Mouse (Mus musculus) lung, postnatal 0 days (tissue): ENCODE data around the gene Trp53. TPM values are rescaled to one million over a fixed set of nuclear protein-coding genes. Genes with fewer than 3 reads are reported as not detected.

Experiments
- ATAC-seq: fragments of 200-750 bp; cut with Nextera tagmentation; 2 replicates; pipeline ENCODE4 v1.8.0; 2017; ENCODE audit warnings: moderate library complexity
- DNase-seq: peaks from one replicate; pipeline ENCODE4 v3.0.0-alpha.2; 2016; ENCODE audit warnings: low spot score
- H3K27ac ChIP-seq: fragments of 300-500 bp; sonication (generic); 2 replicates; pipeline ENCODE4 v1.5.1; 2014; ENCODE audit warnings: antibody characterized with exemption, mild to moderate bottlenecking, low read length, mixed read lengths
- H3K27me3 ChIP-seq: fragments of 300-500 bp; sonication (generic); replicated peaks from 2 replicates; pipeline ENCODE4 v1.6.1; 2014; ENCODE audit warnings: low read length, mixed read lengths; ENCODE audit not compliant: insufficient read depth
- H3K36me3 ChIP-seq: fragments of 300-500 bp; sonication (generic); 2 replicates; pipeline ENCODE4 v1.6.1; 2014; ENCODE audit warnings: low read length, mixed read lengths; ENCODE audit not compliant: insufficient read depth
- H3K4me1 ChIP-seq: fragments of 300-500 bp; sonication (generic); 2 replicates; pipeline ENCODE4 v1.6.1; 2014; ENCODE audit warnings: antibody characterized with exemption, low read depth, low read length, mixed read lengths; ENCODE audit not compliant: insufficient read depth
- H3K4me2 ChIP-seq: fragments of 300-500 bp; sonication (generic); replicated peaks from 2 replicates; pipeline ENCODE4 v1.6.1; 2014; ENCODE audit warnings: low read depth, mild to moderate bottlenecking, low read length, moderate library complexity, mixed read lengths
- H3K4me3 ChIP-seq: fragments of 300-500 bp; sonication (generic); 2 replicates; pipeline ENCODE4 v1.5.1; 2014; ENCODE audit warnings: low read depth, low read length
- H3K9ac ChIP-seq: fragments of 300-500 bp; sonication (generic); replicated peaks from 2 replicates; pipeline ENCODE4 v1.6.1; 2014; ENCODE audit warnings: low read depth, mild to moderate bottlenecking
- H3K9me3 ChIP-seq: fragments of 300-500 bp; sonication (generic); 2 replicates; pipeline ENCODE4 v1.6.1; 2016; ENCODE audit warnings: low read length, mixed read lengths
- CTCF ChIP-seq: IDR thresholded peaks from 2 replicates; pipeline ENCODE4 v1.5.1; 2016; ENCODE audit warnings: antibody characterized with exemption, mild to moderate bottlenecking
- EP300 ChIP-seq: IDR thresholded peaks from 2 replicates; pipeline ENCODE4 v1.6.1; 2016; ENCODE audit warnings: antibody characterized with exemption, mild to moderate bottlenecking, control low read depth
- WGBS: fragments of 180-500 bp; shearing (Covaris S2); extraction: QIAGEN DNeasy Blood & Tissue Kit; methylation state at CpG from one replicate; pipeline ENCODE4 v1.1.7; 2014; 5-methylcytosine and 5-hydroxymethylcytosine counted together
- polyA plus RNA-seq: library from polyadenylated mRNA; unstranded; fragments of >200 nt; fragmentation: Nextera tagmentation; extraction: Ambion mirVana; gene quantifications from 2 replicates; pipeline ENCODE4 v1.2.1, GENCODE M21; 2015

Gene Trp53
- polyA plus RNA-seq, 1 experiment from 2014 or later = 39.8 TPM

- no peaks in the 10 kb centered on the region for H3K9me3 ChIP-seq
- H3K27me3 ChIP-seq = 0 out of 2 replicates have a peak, but pooled peaks cover 4% of the 10 kb centered on the region
- no peak overlapping the region for H3K9ac ChIP-seq
- H3K4me2 ChIP-seq = no peak overlapping the region
- no peak for DNase-seq
- H3K36me3 ChIP-seq = no peaks in the 10 kb centered on the region
- TF ChIP-seq CTCF (no peak), EP300 (no peak)
- peaks cover 23% of the 10 kb centered on the region; the same call in 1 of the 2 replicates for H3K4me1 ChIP-seq
- WGBS = 46% methylated on average over 3 of the region's 3 CpGs
- H3K27ac ChIP-seq = no peak overlapping the region
- ATAC-seq = no peak
- no peak overlapping the region for H3K4me3 ChIP-seq
Observed at GRCm38 (mm10) chr11:69601768-69602167, 21.6 kb downstream of the Trp53 start.

- Histone ChIP-seq H3K4me2 (no peak overlapping the region), H3K9me3 (no peaks in the 10 kb centered on the region), H3K4me1 (peaks cover 23% of the 10 kb centered on the region; the same call in 1 of the 2 replicates), H3K9ac (no peak overlapping the region), H3K27me3 (0 out of 2 replicates have a peak, but pooled peaks cover 4% of the 10 kb centered on the region), H3K4me3 (no peak overlapping the region), H3K27ac (no peak overlapping the region), H3K36me3 (no peaks in the 10 kb centered on the region)
- WGBS = 76% methylated on average over 8 of the region's 8 CpGs
- no peak for DNase-seq
- TF ChIP-seq CTCF (no peak), EP300 (no peak)
- ATAC-seq = no peak
Observed at GRCm38 (mm10) chr11:69603516-69603915, 23.4 kb downstream of the Trp53 start.

GRCm38 (mm10) chr11:69604347-69604746 lies 24.2 kb downstream of the Trp53 start:
- no peak for ATAC-seq
- Histone ChIP-seq H3K27ac (no peak overlapping the region), H3K36me3 (no peaks in the 10 kb centered on the region), H3K4me3 (peak overlapping the region; percentile 53), H3K9me3 (no peaks in the 10 kb centered on the region), H3K4me2 (peak overlapping the region; percentile 96), H3K27me3 (0 out of 2 replicates have a peak, but pooled peaks cover 4% of the 10 kb centered on the region), H3K9ac (no peak overlapping the region), H3K4me1 (peaks cover 23% of the 10 kb centered on the region; the same call in 1 of the 2 replicates)
- whole genome bisulfite sequencing = 62% methylated on average over 3 of the region's 3 CpGs
- TF ChIP-seq CTCF (no peak), EP300 (no peak)
- no peak for DNase-seq

- Histone ChIP-seq H3K36me3 (no peaks in the 10 kb centered on the region), H3K9ac (peak overlapping the region; percentile 30; the same call in 1 of the 2 replicates), H3K4me3 (peak overlapping the region; percentile 53), H3K4me2 (peak overlapping the region; percentile 96), H3K4me1 (peaks cover 18% of the 10 kb centered on the region; the same call in 1 of the 2 replicates), H3K27me3 (0 out of 2 replicates have a peak, but pooled peaks cover 4% of the 10 kb centered on the region), H3K9me3 (no peaks in the 10 kb centered on the region), H3K27ac (peak overlapping the region; percentile 16; the same call in 1 of the 2 replicates)
- DNase-seq = peak; percentile 34
- ATAC-seq = peak; percentile 23
- TF ChIP-seq CTCF (no peak), EP300 (no peak)
- 2% methylated on average over 62 of the region's 73 CpGs for WGBS
Observed at GRCm38 (mm10) chr11:69604795-69605664, 24.9 kb downstream of the Trp53 start.

- H3K4me1 ChIP-seq = peaks cover 13% of the 10 kb centered on the region; the same call in 1 of the 2 replicates
- DNase-seq (peak; percentile 88), ATAC-seq (peak; percentile 93)
- H3K36me3 ChIP-seq = no peaks in the 10 kb centered on the region
- peak within 1 kb of the TSS; percentile 96 for H3K4me2 ChIP-seq
- H3K27ac ChIP-seq = peak within 1 kb of the TSS; percentile 16; the same call in 1 of the 2 replicates
- WGBS = 4% methylated on average over 31 of the region's 32 CpGs
- TF ChIP-seq CTCF = no peak
- no peak for TF ChIP-seq EP300
- H3K9ac ChIP-seq = peak within 1 kb of the TSS; percentile 30; the same call in 1 of the 2 replicates
- peak within 1 kb of the TSS; percentile 53 for H3K4me3 ChIP-seq
- H3K27me3 ChIP-seq = 0 out of 2 replicates have a peak, but pooled peaks cover 4% of the 10 kb centered on the region
- no peaks in the 10 kb centered on the region for H3K9me3 ChIP-seq
Observed at GRCm38 (mm10) chr11:69605726-69606490, 25.7 kb downstream of the Trp53 start, which contains the start of gene Atp1b2. TSS of gene Atp1b2 (minus strand) at chr11:69605942.

- Histone ChIP-seq H3K27ac (no peak overlapping the region), H3K9ac (no peak overlapping the region), H3K4me1 (peaks cover 13% of the 10 kb centered on the region; the same call in 1 of the 2 replicates), H3K4me2 (peak overlapping the region; percentile 96), H3K4me3 (peak overlapping the region; percentile 53; the same call in 1 of the 2 replicates), H3K9me3 (no peaks in the 10 kb centered on the region), H3K36me3 (no peaks in the 10 kb centered on the region), H3K27me3 (0 out of 2 replicates have a peak, but pooled peaks cover 4% of the 10 kb centered on the region)
- TF ChIP-seq EP300 (no peak), CTCF (no peak)
- no peak for DNase-seq
- ATAC-seq = no peak
- WGBS = 66% methylated on average over 2 of the region's 2 CpGs
Observed at GRCm38 (mm10) chr11:69606491-69606795, 26.3 kb downstream of the Trp53 start.
